Mouse (Mus musculus) common myeloid progenitor, adult 5-6 weeks (primary cell): Measurements from ENCODE around the gene Des. TPM values are rescaled to one million over a fixed set of nuclear protein-coding genes. Genes with fewer than 3 reads are reported as not detected.

Experiments
- ATAC-seq: replicated peaks from 2 replicates; pipeline ENCODE4 v1.8.0; 2016; ENCODE audit warnings: low read depth, mild to moderate bottlenecking, moderate TSS enrichment, inconsistent platforms; ENCODE audit not compliant: poor library complexity, severe bottlenecking
- total RNA-seq: library from RNA; stranded (forward); fragments of 200-1000, 187-1606 nt; gene quantifications from 2 replicates; pipeline ENCODE4 v1.2.3, GENCODE M21; 2017

Gene Des
- total RNA-seq, 1 experiment from 2014 or later: not detected

DNA sequence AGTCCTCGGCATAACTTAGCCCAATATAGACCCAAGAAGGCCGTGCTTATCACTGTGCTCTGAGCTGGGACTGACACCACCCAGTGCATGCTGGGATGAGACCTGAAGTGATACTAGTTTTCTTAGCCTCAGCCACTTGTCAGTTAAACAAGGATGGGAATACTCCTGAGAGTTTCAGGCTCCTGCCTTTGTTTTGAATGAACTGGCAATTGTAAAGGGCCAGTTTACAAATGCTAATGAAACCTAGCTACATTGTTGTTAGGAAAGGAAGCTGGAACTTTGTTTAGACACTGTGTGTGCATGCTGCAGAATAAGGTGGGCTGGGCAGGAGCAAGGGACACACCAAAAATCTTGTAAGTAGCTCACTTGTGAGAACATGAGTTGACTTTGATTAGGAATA, 20.8 kb downstream of the Des start:
- ATAC-seq: no peak

DNA sequence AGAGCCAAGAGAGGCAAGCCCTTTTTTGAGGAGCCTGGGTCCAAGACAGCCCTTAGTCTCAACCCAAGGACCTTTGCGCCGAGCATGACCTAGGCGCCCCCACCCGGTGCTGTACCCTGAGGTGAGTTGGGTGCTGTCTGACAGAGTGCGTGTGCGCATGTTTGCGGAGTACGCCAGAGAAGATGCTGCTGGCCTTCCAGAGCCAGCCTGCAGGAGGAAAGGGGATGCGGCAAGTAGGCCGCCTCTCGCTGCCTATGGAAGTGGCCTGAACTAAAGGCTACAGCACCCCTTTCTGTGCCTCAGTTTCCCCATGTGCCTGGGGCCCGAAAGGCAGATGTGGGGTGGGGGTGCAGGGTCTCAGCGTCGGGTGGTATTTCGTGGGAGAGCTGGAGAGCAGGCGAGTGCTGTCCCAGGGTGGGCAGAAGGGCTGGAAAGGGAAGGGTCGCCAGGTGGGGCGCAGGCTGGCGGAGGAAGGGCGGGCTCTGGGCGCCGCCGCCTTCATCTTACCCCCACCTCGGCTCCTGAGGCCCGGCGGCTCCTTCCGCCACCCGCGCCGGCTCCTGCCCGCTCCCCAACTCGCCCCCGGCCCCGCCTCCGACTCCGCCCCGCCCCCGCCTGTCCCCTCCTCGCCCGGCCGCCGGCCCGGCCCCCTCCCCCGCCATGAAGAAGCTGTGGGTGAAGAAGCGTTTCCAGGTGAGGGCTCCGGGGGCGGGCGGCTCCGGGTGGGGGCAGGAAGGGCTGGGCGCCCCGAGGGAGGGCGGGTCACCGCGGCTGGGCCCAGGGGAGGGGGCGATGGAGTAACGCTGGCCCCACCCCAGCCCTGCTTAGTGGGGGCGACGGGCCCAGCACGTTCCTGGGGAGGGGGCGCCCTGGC, 21.6 kb downstream of the Des start:
- peak; percentile 25; the same call in 1 of the 2 replicates for ATAC-seq

DNA sequence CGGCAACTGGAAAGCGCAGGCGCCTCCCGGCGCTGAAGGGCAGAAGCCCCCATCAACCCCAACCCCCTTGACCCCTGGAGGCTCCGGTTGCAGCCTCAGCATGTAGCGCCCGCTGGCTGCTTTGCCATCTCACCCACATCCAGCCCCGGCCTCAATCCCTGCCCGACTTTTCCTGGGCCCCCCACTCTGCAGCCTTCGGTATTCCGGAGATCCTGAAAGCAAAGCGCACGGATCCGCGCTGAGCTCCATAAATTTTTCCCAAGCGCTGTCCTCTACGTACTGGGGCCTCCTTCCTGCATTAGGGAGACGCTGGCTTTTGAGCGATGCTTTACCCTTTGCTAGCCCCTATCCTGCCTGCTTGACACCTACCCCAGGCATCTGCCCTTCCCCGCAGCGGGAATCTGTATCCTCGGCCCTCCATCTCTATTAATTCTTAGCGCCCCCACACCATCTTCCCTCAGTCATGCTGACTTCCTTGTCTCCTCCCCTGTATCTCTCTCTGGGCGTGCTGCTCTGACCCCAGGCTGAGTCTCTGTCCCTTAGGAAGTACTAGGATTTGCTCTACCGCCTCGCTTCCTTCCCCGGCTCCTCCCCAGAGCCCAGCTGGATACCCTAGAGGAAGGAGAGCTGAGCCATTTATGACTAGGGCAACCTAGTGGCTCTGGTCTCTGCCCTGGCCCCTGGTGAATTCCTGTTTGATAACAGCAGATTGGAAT, 22.4 kb downstream of the Des start:
- ATAC-seq: no peak

DNA sequence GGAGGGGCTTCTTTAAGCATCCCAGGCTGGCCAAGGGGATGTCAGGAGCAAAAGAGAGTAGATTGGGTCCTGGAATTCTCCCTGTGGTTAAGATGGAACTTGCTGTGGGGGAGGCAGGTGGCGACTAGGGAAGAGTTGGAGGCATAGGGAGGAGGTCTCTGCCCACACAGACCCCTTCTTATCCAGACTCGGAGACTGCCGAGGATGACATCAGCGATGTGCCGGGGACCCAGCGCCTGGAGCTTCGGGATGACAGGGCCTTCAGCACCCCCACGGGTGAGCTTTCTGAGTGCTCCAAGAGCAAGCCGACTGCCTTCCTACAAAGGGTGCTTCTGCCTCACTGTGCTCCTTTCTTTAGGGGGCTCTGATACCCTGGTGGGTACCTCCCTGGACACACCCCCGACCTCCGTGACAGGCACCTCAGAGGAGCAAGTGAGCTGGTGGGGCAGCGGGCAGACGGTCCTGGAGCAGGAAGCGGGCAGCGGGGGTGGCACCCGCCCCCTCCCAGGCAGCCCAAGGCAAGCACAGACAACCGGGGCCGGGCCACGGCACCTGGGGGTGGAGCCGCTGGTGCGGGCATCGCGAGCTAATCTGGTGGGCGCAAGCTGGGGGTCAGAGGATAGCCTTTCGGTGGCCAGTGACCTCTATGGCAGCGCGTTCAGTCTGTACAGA, 24.5 kb downstream of the Des start:
- no peak for ATAC-seq

DNA sequence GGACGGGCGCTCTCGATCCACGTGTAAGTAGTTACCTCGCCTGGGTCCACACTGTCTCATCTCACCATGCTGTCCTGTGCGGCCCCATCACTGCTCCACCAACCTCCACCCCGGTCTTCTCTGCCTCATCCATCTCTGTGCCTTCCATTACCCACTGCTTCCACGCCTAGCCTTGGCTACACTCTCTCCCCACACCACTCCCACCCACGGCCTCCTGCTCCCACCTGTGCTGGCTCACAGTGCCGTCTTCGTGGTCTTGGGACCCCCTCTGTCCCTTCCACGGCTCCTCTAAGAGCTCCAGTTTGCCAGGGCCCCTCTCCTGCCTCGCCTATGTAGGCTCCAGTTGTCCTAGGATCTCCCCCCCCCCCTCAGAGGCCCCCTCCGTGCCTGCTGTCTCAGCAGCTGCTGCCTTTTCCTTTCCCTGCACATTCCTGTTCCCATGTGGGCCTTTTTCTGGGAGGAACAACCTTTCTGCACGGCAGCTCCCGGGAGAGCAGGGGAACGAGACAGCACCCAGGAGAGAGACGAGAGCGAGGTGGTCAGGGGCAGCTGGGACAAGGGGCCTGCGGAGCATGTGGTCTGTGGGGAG, 25.1 kb downstream of the Des start:
- ATAC-seq: no peak

DNA sequence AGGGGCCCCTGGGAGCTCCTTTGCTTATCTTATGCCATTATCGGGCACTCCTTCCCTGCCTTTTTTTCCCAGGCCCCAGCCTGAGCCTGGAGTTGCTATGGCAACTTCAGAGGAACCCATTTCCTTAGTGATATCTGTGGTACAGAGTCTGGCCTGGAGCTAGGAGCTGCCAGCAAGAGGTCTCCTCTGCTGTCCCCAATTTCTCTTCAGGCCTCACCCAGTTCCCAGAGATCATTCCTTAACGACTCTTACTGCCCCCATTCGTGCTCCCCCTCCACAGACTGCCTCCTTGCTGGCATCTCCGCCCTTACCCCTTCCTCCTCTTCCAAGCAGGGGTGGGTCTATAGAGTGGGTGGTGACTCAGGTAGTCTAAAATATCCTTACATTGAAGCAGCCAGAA, 26.0 kb downstream of the Des start:
- no peak for ATAC-seq

DNA sequence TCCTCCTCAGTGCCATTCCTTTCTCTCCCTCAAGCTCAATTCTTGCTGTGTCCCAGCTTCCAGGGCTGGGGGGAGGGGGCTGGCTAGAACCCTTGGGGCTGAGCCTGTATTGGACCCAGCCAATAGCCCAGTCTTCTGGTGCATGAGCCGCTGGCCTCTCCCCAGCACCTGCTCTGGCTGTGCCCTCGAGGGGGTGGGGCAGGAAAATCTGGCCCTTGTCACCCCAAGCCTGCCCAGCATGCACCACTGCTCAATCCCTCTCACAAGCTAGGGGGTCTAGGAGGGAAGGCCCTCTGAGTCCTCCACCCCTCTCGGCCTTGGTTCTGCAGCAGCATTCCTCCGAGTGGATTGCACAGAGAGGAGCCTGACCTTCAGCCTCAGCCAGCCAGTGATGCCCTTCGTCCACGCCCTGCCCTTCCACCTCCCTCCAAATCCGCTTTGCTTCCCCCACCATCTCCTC, 27.4 kb downstream of the Des start:
- no peak for ATAC-seq

DNA sequence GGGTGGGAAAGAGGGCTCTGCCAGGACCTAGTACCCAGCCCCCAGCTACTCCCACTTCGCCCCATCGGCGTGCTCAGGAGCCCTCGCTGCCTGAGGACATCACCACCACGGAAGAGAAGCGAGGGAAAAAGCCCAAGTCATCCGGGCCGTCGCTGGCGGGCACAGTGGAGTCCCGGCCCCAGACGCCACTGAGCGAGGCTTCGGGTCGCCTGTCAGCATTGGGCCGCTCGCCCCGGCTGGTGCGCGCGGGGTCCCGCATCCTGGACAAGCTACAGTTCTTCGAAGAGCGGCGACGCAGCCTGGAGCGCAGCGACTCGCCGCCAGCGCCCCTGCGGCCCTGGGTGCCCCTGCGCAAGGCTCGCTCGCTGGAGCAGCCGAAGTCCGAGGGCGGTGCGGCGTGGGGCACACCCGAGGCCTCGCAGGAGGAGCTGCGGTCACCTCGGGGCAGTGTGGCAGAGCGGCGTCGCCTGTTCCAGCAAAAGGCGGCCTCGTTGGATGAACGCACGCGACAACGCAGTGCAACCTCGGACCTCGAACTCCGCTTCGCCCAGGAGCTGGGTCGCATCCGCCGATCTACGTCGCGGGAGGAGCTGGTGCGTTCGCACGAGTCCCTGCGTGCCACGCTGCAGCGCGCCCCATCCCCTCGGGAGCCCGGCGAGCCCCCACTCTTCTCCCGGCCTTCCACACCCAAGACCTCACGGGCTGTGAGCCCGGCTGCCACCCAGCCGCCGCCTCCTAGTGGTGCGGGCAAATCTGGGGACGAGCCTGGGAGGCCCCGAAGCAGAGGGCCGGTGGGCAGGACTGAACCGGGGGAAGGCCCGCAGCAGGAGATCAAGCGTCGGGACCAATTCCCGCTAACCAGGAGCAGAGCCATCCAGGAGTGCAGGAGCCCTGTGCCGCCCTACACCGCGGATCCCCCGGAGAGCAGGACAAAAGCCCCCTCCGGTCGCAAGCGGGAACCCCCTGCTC, 28.1 kb downstream of the Des start:
- ATAC-seq: 0 out of 2 replicates have a peak, but pooled peaks have one; percentile 23

DNA sequence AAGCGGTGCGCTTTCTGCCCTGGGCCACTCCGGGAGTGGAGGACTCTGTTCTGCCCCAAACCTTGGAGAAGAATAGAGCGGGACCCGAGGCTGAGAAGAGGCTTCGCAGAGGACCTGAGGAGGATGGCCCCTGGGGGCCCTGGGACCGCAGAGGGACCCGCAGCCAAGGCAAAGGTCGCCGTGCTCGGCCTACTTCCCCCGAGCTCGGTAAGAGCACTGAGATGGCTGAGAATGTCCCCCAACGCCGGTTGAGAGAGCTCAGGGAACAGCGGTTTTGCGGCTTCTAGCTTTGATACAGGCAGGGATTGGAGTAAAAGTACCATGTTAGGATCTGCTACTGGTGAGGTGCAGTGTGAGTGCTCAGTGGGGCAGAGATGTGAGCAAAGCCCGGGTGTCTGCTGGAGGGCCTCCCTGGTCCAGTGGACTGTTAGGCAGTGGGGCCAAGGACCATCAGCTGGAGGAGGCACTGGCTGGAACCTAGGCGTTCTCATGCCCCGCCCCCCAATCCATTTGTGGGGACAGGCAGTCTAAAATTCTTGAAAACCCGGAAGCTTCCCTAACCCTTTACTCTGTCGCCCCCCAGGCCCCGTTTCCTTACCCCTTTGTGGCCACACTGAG, 28.9 kb downstream of the Des start:
- no peak for ATAC-seq

DNA sequence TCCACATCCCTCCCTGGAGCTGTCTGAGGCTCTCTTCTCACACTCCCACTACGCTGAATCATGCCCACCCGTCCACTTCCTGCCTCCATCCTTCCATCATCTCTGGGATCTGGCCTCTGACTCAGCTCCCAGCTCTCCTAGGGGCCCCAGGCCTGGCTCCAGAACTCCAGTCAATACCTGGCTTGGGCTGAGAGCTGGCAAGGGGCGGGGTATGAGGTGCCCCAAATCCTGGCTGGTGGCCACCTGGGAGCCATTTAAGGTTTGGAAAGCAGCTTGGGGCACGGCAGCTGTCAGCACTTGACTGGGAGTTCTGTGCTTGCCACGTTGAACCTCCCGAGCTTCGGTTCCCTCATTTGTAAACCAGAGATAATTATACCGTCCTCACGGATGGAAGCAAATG, 33.0 kb downstream of the Des start:
- no peak for ATAC-seq

DNA sequence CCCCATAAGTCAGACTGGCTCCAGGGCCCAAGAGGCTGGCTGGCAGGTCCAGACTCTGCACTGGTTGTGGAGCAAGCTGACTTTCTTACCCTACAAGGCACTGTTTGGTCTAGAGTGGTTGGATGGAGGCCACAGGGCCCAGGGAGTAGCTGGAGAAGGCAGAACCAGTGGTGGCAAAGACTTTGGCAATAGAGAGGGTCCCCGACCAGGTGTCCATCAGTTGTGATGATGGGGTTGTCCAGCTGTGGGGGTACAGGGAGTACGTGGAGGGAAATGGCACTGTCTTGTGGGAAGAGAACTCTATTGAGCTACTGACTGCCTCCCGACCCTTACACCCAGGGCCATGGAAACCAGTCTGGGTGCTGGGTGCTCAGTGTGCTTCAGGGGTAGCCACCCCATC, 33.7 kb downstream of the Des start:
- ATAC-seq: no peak

DNA sequence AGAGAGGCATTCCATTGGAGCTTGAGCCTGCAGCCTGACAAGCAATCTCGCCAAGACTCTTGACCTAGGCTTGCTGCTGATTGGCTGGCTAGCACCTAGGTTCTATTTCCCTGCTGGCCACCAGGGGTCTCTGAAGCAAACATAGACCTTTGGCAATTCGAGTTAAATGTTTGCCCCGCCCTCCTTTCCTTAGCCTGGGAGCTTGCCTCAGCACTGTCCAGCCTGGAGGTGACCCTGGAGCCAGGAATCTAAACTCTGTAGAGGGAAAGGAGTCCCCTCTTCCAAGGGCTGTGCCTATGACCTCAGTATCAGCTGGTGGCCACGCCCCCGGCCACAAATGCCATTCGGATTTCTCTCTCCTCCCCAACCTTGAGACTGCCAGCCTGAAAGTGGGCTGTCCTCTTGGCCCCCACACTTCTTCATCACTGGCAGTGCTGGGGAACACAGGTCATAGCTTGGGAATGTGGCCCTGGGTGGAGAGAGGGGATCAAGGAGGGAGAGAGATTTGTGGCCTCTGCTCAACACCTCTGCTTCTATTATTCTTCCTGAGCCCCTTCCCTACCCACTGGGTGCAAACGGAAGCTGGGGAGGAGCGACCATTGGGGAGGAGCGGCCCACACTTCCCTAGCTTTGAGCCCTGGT, 38.8 kb downstream of the Des start:
- ATAC-seq: peak; percentile 94

DNA sequence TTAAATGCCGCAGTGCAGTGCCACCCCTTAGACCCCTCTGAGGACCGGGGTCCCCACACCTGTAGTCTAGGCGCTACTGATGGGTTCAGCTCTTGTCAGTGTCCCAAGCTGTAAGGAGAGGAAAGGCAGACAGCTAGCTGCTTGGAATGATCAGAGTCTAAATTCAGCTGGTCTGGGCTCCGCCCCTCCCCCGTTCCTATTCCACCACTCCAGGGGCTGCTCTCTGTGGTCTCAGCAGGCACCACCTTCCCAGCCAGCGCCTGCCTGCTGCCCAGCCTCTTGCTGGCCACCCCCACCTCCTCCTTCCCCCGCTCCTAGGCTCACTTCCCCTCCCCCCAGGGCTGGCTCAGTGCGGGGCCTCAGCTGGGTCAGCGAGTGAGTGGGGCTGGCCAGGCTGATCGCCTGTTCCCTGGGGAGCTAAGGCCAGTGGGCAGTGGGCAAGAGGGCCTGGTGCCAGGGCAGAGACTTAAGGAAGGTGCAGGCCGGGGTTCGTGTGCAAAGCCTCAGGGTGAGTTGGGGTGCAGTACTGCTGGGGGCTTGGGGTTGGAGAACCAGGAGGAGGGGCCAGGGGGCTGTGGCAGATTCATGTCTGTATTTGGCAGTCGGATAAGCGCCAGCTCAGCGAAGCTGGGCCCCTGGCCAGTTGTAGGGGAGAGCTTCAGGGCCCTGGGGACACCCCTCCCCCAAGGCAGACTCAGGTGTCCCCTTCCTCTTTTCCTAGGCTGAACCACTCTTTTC, 39.8 kb downstream of the Des start:
- peak; percentile 26 for ATAC-seq

DNA sequence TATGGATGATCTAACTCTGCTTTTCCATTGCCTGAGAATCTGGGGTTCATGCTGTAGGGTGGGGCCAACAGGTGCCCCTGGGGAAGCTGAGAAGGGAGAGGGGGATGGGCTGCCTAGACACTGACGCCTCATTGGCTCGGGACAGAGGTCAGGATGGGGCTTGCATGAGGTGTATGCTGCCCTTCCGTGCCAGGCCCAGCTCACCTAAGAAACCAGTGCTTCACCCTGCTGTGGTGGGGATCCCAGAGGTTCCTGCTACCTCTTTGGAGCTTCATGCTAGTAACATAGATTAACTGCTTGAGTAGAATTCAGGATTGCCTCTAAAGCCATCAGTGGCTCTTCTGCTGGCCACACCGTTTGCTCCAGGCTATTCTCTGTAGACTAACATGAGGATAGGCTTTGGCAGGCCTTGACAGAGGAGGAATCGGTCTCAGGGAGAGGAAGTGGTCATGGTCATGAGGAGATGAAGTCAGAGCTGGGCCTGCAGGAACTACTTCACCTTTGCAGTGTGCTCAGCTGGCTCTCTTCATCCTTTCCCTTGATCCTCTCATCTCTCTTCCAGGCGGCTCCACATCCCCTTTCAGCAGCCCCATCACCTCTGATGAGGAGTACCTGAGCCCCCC, 40.5 kb downstream of the Des start:
- ATAC-seq: no peak

DNA sequence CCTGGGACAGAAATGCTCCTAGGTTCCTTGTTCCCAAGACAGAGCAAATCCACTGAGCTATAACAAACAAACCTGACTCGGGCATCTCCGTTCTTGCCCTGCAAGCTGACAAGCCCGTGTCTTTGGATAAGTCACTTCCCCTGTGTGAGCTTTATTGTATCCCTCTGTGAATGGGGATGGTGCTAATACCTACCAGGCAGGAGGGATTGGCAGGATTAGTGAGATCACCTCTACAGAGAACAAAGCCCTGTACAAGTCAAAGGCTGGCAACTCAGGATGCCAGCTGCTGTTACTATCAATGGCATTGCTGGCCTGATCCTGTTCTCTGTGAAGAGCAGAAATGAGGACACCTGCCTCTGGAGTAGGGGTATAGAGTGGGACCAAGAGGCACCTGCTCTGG, 45.4 kb downstream of the Des start:
- ATAC-seq: no peak

DNA sequence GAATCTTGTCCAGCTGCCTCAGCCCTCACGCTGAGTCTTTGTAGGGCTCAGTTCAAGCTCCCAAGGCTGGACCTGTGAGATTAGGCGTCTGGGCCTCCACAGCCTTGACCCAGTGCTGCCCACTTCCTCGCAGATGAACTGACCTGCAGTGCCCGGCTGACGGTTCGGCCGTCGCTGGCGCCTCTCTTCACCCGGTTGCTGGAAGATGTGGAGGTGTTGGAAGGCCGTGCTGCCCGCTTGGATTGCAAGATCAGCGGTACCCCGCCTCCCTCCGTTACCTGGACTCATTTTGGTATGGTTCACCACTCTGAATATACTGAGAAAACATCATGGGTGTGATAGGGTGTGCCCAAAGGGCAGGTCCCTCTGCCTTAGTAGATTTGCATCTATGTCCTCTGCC, 46.0 kb downstream of the Des start:
- no peak for ATAC-seq

DNA sequence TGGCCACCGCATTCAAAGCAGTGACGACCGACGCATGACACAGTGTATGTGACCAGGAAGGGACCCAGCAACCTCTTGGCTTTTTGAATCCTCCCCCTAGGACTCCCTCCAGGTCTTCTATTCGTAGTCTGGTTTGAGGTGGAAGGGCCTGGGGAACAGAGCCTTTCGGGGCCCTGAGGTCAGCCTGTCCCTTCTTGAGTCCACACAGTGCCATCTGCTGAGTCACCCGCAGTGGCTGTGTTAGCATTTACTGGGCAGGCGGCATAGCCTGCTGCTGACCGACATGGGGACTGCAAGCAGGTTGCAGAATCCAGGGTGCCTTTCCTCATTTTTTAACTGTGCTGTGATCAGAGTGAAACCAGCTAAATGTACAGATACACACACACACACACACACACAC, 46.9 kb downstream of the Des start:
- ATAC-seq: no peak
